Mouse (Mus musculus) T-helper 17 cell (primary cell): ENCODE measurements around the gene Lingo2.
"Not testable (repeated sequence)": the region's sequence is repeated elsewhere in the genome, so short reads cannot be mapped to it uniquely, and the experiment has no call there.

ENCODE experiments used
- in situ Hi-C, 2 experiments: fragments of 300-600 bp; cut with MboI, MseI; formaldehyde crosslinking; loops; 1 replicate in 1 of 2; 2 replicates in 1 of 2; pipeline ENCODE4 v1.15.1; 2025; ENCODE audit warnings: high pct_unique_total_duplicates in 2 of 2

Lingo2 gene

DNA sequence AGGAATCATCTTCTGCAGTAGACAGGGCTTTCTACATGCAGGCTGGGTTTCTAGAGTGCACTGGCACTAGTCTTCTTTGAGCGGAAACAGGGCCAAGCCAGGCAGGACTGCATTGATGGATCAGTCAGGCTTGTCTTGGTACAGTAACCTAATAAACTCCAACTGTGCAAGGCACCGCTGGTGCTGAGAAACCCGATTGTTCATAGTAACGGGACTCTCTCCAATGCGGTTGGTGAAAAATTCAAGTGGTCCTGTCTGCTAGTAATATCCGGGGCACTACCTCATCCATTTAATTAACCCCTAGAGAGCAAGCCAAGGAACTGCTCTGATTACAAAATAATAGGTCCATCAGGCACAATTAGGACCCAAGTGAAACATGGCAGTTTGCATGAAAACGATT lies 1106.4 kb downstream of the Lingo2 start:
- in situ Hi-C loops: no loop called here

DNA sequence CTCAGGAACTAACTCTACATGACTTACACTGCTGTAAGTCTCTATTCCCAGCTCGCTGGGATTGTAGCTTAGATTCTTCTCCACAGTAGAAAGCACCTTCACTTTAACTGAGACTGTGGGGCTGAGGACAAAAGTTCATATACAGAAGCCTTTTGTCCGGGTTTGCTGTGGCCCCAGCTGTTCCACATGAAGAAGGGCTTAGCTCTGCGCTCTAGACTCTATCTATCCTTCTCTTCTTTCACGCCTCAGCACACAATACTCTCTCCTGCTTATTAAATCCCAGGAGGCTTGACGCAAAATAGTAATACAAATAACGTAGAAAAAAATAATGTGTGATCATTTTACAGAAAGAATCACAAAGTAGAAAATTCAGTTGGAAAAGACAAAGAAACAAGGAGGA lies 1107.0 kb downstream of the Lingo2 start:
- in situ Hi-C loops: no loop called here

DNA sequence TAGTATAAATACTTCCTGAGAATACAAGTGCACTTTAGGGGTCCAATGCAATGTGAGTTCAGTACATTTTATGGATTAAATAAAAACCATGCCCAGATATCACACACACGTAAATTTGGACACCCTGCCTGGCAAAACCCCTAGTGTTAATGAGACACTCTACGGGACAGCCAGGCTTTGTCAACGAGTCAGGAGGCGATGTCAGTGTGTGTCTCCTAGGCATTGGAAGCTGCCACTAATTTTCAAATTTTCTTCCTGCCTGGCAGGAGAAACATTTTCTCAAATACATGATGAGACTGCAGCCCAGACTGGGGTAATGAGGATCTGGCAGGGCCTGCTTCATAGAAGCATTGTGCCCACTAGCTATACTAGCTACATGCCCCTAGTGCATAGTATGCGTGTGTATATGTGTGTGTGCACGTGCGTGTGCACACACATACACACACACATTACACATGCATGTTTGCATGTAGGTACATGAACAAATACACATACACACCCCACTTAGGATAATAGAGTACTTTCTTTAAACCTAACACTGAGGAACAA lies 1128.2 kb downstream of the Lingo2 start:
- in situ Hi-C loops: no loop called here

DNA sequence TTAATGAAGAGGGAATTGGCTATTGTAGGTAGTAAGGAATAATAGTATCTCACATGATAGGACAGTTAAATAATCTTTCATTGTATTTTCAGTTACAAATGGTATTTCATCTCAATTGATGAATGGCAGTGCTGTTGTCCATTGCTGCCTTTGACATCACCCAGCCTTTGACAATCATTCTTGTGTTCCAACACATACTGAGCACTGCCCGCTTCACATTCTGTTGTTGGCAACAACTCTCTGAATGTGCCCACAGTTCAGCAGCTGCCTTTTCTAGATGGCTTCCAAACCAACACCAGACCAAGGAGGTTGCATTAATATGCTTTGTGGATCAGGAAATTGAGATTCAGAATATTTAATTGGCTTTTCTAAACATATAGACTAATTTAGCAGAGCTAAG lies 1130.8 kb downstream of the Lingo2 start:
- in situ Hi-C loops: no loop called here

DNA sequence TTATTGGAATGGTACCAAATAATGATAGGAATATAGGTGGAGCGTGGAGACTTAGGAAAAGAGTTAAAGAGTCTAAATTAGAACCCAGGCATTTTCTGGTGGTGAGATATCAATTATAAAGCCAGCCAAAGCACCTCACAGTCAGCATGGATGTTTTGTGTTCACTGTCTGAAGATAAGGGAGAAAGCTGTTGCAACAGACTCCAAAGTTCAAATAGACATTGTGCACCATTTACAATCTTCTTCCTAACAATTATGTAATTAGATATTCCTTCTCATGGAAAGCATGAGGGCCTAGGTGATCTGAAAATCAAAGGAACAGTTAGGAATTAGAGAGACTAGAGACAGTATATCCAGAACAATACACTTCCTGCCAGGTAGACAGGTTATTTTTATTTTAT lies 1136.8 kb downstream of the Lingo2 start:
- in situ Hi-C loops: no loop called here

DNA sequence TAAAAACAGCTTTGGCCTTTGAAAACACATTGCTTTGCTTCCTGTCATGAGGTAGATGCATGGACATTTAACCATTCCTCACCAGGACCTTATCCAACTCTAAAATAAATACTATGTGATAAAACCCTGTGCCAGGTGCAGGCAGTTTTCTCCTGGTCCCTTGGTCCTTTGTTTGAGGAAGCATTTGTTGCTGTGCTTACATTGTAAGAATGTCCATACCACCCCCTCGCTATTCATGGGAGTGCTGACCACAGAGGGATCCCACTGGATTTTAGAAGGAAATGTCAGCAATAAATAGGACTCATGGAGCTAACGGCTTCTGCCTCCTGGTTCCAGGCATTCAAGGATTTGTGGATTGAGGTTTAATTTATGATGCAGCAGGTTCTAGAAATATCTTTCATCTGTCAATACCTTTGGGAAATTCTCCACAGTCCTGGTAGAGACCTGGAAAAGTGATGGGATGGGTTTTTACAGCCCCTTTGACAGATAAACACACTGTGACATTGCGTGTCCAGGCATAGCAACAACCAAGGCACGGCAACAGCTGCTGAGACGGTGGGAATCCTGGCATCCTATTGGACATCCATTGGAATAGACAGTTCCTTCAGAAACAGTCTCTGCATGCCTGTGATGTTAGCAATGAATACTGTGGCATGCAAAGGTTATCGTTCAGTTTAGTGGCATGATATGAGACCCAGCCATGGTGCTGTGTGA lies 1143.9 kb downstream of the Lingo2 start:
- in situ Hi-C loops: no loop called here

DNA sequence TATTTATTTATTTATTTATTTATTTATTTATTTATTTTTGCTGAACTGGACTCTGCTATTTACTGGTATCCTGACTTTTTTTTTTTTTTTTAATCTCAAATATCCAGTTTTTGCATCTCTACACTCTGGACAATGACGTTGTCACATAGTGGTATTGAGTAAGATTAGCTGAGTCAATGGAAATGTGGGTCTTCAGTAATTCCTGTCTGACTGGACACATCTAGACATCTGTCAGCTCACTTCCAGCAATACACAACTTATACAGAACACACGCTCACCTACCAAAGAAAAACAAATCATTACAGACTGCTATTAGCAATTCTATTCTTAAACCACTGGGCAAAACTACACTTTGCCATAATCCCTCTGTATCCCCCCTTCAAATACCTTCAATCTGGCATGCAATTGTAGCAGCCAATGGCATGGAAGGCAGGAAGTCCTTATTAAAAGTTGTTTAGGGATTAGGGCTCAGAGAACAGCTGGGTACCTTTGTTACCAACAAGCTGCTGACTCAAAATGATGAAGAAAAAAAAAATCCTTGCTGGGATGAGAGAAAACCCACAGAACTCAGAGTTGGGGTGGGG lies 1144.6 kb downstream of the Lingo2 start:
- in situ Hi-C loops: no loop called here

DNA sequence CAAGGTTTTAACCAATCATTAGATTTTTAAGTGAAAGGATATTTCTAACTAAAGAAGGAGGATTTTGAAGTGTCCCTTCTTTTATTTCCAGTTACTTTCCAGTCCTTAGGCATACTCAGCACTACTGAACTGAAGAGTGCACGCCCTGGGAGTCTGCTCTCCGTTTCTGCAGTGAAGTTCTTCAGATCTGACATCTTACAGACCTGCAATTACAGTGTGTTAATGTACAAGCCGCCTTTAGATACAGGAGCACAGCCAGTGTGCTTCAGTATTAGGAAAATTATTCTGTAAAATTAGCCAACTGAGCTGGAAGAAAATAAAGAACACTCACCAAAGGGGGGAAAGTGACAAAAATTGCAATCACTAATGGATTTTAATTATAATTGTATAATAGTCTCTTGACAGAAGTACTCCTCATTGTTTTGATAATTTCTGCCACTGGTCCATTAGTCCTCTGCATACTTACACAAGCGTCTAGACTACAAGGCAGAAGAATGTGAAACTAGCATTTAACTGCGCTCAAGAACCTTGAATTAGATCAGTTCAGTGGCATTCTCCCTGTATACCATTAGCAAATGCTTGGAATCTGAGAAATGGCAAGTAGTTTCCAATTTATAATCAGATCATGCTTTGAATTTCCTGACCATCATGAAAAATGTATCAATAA lies 1167.2 kb downstream of the Lingo2 start:
- in situ Hi-C loops: no loop called here

DNA sequence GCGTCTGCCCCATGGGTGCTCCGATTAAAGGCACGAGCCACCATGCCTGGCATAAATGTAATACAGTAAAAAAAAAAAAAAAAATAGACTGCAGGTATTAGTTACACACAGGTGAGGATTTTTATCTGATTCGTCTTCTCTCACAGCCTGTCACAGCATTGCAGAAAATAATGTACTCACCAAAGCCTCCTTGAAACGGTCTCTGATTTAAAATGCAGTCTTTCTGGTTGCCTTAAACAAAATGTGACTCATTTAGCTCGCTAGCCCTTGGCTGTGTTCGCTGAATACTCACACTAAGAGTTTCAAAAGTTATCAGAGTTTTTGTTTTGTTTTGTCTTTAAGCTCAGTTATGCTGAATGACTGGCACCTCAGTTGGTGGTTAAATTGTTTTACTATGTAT lies 1180.7 kb downstream of the Lingo2 start:
- in situ Hi-C loops: loop anchor here in 1 of 2 experiments (5.0 kb wide), 1 partner anchor 79 kb away; no protein-coding TSS in a partner anchor

DNA sequence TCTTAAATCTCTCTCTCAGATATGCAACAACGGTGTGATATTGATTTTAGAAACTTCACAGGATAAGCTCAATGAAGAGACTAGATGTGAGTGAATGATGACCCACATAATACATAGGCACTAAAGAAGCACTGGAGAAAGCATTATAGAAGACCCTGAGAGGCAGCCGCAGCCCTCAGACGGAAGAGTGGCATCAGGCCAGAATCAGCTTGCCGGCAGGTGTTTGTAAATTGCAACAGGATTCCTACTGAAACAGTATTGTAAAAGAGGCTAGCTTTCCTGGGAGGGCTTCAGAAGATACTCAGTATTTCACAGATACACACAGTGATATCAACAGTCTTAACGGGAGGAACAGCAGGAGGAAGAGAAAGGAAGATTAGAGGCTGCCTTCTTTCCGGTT lies 1184.6 kb downstream of the Lingo2 start:
- in situ Hi-C loops: no loop called here

DNA sequence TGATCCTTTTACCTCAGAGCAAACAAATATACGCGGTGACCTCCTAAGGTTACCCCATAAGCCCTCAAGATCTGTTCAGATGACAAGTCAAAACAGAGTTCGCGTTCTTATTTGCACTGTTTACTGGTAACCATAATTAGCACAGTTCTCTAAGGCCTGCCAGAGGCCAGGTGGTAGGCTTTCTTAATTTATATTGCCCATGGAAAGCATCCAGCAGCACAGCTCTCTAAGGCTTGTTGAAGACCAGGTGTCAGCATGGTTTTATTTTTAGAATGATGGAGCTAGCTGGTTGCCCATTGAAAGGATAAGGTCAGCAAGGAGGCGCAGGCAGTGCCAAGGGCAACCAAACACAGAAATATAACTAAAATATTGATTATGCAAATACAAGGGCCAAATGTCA lies 1190.4 kb downstream of the Lingo2 start:
- in situ Hi-C loops: no loop called here

DNA sequence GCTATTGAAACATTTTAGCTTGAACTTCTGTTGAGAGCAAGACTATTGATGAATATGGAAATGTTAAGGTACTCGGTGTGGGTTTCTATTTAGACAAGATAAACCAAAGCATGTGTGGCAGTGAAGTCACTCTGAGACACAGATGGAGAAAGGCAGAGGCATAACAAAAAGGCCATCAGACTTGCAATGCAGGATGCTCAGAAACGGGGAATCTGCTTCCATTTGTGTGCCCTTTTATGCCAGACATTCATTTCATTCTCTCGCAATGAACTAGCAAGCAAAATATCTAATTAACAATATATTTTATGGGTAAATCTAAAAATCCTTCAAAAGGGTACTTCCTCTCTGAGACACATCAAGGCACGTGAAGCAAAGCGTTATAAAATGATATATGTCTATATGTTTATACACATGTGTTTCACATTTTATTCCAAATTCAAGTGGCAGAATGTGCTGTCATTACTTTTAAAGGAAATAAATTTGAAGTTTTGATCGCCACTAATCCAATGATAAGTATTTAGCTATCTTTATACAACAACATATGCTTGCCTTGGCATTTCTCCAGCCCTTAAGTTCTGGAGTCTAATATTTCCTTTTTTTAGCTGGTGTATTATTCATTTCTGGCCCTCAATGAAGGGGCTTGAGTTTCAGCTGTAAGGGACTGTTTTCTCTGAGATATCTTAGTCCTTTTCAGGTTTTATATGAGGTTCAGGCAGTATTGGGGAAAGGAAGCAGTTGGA lies 1199.3 kb downstream of the Lingo2 start:
- in situ Hi-C loops: no loop called here

DNA sequence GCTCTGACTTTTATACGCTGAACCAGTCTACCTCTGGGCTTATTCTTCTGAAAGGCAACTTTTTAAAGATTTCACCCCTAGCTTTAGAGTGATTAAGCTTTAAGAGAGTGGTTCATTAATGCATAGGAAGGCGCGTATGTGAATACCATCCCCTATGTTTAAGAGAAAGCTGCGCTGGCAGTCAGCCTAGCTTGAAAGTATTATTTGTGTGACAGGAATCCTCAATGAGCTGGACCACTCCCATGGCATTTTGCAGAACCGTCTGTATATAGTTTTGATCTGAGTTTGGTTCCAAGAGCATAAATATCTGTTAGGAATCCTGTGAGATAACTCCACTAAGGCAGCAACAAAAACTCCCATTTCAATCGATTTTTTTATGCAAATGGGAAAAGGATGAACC lies 1204.9 kb downstream of the Lingo2 start:
- in situ Hi-C loops: no loop called here

DNA sequence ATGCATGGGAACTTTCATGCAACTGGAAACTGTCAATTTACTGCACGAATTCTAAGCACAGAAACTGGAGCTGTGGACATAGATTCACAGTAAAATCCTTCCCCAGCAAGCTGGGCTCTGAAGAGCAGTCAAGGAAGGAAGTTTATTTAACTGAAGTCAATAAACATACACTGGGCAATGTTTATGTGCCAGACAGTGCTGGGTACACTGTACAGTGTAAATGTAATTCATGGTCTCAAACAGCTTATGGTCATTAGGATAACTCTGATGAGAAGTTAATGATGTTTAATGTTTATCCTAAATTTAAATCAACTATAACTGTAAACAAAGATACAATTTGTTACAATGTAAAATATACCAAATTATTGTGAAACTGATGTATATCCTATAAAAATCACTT lies 1226.8 kb downstream of the Lingo2 start:
- in situ Hi-C loops: no loop called here

DNA sequence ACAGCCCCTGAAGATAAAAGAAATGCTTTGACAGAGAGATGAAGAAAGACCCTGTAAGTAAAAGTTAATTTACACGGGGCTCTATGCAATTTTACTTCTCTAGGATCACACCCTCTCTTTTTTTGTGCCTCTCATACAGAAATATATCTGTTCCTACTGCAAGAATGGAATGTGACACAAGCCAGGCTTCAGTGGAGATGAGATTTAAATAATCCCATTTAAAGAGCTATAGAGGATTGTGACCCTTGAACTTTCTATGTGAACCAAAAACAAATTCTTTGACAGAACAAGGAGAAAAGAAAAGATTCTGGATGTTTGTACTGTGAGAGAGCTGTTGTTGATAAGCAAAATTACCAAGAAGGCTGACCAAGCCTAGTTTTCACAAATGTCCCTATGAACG lies 1247.4 kb downstream of the Lingo2 start:
- in situ Hi-C loops: no loop called here

DNA sequence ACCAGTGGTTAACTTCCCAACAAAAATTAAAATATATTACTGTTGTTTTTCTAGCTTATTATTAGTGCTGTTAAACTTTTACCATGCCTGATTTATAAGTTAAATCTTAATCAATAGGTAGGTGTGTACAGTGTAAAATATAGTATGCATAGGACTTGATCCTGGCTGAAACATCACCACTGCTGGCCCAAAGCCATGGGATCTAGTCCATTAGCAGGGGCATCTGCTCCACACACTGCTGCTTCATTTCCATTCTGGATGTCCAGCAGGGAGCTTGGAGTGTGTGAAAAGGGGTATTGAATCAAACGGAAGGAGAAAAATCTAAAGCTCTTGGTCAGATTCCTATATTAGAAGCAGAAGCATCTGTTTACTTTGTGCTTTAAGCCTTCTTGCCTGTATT lies 1248.9 kb downstream of the Lingo2 start:
- in situ Hi-C loops: no loop called here

DNA sequence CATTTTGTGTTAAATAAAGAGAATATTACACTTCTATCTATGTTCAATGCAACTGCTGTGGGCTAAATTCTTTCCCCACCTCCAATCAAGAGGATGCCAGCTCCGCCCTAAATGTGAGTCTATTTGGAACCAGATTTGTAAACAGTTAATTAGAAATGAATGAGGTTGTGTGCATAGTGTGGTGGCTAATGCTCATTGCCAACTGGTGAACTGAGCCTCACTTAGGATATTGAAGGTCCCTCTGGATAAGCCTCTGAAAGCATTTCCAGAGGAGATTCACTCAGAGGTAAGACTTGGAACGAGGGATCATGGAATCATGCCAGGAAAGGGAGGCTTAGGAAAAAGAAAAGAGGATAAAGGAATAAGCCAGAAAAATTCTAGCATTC lies 1256.4 kb downstream of the Lingo2 start:
- in situ Hi-C loops: no loop called here

DNA sequence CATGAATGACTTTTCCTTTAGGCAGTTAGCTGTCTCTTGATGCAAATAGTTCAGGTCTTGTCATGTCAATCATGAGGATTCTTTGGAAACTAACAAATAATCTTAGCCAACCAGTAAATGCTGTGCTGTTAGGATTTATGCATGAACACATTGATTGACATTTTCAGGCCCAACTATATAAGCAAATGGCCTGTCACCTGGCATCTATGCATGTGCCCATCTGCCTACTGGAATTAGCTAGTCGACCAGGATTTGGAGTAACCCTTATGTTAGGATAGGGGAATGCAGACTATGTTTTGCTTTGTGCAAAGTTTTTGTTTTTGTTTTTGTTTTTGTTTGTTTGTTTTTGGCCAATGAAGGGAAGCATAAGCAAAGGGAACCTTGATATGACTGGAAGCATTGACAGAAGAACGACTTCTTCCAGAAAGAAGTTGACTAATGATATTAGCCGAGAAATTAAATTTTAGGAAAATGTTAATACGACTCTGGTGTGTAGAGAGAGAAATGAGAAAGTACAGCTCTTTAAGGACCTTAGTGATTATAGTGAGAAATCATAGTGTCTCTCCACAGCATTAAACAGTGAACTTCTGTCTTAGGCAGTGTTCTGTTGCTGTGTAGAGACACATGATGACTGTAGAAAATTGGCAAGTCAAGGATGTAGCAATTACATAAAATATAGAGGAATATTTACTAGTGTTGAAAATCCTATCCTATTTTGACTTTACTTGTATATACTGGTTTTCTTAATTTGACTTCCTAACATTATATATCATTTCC lies 1257.0 kb downstream of the Lingo2 start:
- in situ Hi-C loops: loop anchor here in 1 of 2 experiments (5.0 kb wide), 1 partner anchor 78 kb away; no protein-coding TSS in a partner anchor

DNA sequence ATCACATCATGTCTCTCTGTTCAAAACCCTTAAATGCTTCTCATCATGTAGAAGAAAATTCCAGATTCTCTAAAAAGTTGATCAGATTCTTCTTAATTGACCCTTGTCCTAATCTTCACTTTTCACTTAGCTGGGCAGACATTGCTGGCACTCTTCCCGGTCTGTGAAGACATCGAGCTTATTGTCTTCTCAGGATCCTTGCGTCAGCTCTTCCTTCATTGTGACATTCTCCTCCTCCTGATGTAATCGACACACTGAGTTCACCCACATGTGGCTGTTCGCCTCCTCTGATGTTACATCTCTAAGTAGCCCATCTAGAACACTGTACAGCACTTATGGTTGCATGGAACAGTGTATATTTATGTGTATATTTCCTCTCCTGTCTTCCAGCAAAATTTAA lies 1261.0 kb downstream of the Lingo2 start:
- in situ Hi-C loops: loop anchor here in 1 of 2 experiments (5.0 kb wide), 1 partner anchor 82 kb away; no protein-coding TSS in a partner anchor

DNA sequence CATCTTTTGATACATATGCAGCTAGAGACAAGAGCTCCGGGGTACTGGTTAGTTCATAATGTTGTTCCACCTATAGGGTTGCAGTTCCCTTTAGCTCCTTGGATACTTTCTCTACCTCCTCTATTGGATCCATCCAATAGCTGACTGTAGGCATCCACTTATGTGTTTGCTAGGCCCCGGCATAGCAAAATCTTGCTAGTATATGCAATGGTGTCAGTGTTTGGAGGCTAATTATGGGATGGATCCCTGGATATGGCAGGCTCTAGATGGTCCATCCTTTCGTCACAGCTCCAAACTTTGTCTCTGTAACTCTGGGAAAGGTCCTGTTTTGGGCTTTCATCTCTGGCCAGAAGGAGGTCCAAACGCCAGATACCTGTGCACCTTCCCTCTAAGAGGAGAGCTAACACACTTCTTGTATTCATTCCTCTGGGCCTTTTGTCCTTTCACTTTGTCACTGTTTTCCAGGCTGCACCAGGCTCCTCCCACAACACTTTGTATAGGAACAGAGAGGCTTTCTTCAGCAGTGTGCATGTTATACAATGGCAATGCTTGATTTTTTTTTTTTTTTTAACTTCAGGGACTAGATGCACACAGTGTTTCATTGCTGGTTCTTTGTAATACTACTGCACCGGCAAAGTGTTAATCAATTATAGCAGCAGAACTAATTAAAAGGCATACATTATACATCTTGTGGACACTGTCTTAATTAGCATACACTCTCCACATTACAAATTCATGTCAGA lies 1262.9 kb downstream of the Lingo2 start:
- in situ Hi-C loops: not testable (repeated sequence)
